Mouse (Mus musculus): ENCODE data around the gene Bcl10.
"Not testable (repeated sequence)": the region's sequence is repeated elsewhere in the genome, so short reads cannot be mapped to it uniquely, and the experiment has no call there.

Bcl10 gene

DNA sequence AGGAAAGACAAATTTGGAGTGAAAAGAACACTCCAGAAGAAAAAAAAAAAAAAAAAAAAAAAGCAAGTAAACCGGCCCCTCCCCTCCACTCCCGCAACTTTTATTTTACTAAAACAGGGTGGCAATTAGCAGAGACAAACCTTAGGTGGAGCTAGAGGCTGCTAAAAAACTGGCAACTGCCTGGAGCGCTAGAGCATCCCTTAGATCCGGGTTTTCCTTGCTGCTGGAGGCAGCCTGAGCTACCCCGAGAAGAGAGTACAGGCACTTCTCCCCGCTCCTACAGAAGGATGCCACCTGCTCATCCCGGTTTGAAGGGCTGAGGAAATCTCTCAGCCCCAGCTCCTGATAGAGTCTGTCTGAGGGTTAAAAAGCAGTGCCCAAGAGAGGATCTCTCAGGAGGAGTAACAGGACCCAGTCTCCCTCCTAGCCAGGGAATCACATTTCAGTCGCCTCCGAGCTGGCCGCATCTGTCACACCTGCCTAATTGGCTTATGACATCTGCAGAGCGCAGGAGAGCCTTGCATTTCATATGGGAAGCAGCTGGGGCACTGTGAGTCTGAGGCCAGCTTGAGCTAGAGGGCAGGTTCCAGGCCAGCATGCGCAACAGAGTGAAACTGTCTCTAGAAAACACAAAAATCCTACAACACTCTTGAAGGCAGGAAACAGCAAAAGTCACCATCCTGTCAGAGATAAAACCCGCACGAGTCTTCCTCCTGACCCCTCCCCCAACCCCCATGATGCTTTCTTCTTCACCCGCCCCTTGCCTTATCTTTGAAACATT lies 27.6 kb downstream of the Bcl10 start:
- peak in 1 of 2 experiments; percentile 37 for DNase-seq (ENCODE audit: low read depth in 2 of 2, low spot score in 2 of 2)

DNA sequence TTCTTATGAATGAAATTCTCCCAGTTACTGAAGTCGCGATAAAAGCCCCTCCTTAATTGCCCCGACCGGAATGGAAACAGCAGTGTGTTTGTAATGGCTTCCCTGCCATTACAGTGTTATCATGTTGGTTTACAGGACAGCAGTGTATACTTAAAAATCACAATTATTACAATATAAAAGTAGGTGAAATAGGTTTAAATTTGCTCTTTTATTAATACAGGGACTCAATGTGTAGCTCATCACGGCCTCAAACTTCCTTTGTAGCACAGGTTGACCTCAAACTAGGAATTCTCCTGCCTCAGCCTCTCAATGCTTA lies 28.2 kb downstream of the Bcl10 start:
- DNase-seq (ENCODE audit: low read depth in 2 of 2, low spot score in 2 of 2) = no peak

DNA sequence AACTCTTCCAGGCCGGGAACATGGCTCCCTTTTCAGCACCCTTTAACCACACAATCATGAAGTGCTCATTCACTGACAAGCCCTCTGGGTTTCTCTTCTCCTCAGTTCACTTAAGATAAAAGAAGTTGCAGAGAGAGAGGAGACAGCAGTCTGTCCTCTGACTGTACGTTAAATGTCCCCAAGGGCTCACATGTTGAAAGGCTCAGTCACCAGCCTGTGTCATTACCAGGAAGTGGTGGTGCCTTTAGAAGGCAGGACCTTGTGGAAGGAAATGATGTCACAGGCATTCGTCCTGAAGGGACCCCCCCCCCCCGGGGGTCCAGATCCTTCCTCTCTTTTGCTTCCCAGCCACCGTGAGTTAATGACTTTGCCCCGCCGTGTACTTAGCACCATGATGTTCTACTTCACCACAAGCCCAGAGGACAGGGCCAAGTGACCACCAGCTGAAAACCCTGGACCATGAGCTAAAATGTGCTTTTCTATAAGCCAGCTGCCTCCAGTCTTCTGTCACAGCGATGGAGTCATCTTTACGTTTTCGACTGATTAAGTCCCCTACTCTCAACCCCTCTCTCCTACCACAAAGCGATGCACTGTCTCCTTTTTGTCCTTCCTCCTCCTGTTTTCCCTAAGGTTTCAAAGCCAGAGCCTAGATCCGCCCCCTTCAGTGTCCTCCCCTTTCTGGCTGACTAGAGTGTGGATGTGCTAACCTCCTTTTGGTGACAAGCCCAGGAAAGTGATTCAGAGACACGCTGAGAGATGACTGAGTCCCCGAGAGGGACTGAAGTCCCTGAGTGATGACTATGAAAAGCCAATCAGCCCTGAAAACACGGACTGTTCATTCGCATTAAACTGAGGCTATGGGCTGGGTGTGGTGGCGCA lies 28.9 kb downstream of the Bcl10 start:
- no peak for DNase-seq (ENCODE audit: low read depth in 2 of 2, low spot score in 2 of 2)

DNA sequence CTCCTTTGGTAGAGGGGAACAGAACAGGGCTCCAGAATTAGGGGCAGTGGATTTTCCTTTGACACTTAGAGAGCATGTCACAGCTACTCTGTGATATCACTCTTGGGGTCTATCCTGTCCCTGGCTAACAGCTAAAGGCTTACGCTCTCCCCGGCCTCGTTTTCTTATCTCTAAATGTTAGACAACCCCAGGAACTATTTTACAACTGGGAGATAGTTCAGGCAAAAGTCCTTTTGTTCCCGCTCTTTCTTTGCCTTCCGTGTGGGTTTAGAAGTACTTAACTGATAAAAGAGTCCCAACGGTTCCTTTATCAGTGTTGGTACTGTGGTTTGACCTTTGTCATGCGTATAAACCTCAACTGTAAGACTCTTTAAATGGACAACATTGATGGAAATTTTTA lies 30.3 kb downstream of the Bcl10 start:
- DNase-seq (ENCODE audit: low read depth in 2 of 2, low spot score in 2 of 2) = no peak

DNA sequence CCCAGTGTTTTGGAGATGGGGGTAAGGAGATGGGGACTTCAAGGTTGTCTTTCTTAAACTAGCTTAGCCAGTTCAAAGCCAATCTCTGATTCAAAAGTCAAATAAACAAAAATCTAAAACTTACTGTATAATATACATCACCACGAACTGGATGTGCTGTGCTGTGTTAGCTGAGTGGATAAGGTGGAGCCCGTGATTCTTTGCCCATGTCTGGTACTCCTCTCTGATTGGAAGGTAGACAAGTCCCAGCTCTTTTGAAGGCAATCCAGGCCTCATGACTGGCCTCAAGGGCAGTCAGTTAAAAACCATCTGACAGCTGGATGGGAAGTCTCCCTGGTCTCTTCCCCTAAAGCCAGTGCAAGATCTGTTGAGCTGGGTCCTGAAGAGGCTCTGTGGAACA lies 30.8 kb downstream of the Bcl10 start:
- no peak for DNase-seq (ENCODE audit: low read depth in 2 of 2, low spot score in 2 of 2)

DNA sequence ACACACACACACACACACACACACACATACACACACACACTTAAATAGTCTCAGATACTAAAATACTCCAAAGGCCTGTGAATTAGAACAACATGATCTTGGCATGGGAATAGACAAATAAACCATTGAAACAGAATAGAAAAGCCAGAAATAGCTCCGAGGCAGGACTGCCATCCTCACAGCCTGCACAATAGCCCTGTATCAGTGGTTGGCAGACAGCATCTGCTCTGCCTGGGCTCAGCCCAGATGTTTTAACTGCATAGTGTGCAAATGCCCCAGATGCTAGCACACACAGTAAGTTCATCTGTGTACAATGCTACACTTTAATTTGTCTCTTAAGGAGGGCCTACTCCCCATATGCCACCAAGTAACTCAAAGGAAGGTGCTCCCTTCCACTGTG lies 37.2 kb downstream of the Bcl10 start:
- DNase-seq (ENCODE audit: low read depth in 2 of 2, low spot score in 2 of 2) = no peak

DNA sequence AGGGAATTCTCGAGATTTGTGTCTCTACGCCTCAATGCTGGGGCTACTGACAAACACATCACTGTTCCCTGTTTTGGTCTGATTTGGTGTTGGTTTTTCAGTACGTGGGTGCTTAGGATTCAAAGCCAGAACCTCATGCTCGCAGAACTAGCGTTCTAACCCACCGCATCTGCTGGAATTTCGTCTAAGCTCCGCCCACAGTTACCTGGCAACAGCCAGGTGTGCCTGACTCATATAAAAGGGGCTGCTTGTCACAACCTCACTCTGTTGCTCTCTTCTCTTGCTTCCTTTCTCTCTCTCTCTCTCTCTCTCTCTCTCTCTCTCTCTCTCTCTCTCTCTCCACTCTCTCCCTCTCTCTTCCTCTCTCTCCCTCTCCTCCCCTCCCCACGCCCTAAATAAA lies 39.8 kb downstream of the Bcl10 start:
- DNase-seq (ENCODE audit: low read depth in 2 of 2, low spot score in 2 of 2) = no peak

DNA sequence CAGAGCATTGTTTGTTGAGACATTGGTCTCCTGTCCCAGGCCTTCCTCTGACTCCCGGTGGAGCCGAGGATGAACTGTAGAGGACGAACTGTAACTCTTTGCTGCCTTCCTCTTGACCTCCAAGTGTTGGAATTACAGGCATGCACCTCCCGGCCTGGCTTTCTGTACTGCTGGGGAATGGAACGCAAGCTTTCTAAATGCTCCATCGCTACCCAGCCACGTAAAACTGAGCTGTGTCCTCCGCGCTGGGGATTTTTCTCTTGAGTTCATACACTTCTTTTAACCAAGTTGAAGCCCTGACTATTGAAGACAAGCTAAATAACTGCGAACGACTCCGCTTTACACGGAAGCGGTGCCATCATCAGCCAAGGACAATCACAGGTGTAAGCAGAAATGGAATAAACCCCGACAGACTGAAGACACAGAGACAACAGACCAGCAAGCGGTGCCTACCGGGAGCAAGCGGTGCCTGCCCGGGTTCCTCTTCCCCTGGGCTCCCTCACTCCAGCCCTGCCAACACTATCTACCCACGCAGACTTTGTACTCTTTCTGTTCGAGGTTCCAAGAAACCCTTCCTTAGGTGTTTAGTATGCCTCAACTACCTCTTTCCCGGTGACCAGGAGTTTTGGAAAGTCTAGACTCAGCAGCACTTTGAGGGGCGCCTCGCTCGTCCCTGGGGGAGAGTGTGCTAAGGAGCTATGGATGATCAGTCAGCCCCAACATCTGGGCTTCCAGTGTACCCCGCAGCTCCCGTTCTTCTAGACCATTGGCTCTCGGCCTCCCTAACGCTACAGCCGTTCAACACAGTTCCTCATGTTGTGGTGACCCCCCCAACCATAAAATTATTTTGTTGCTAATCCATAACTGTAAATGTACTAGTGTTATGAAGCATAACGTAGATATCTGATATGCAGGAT lies 40.8 kb downstream of the Bcl10 start:
- DNase-seq (ENCODE audit: low read depth in 2 of 2, low spot score in 2 of 2) = no peak

DNA sequence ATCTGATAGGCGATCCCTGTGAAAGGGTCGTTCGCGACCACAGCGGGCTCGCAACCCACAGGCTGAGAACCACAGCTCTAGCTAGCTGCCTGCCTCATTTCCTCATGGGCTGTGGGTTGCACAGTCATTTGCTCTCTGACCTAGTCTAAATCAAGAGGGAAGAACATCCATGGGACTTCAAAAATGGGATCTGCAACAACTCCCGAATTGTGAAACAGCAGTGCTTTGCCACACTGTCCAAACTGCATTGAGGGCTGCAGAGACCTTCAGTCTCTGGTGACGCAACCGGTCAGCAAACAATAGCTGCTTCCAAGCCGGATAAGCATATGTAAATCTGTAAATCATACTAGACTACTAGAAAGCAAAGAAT lies 41.4 kb downstream of the Bcl10 start:
- DNase-seq (ENCODE audit: low read depth in 2 of 2, low spot score in 2 of 2) = no peak

DNA sequence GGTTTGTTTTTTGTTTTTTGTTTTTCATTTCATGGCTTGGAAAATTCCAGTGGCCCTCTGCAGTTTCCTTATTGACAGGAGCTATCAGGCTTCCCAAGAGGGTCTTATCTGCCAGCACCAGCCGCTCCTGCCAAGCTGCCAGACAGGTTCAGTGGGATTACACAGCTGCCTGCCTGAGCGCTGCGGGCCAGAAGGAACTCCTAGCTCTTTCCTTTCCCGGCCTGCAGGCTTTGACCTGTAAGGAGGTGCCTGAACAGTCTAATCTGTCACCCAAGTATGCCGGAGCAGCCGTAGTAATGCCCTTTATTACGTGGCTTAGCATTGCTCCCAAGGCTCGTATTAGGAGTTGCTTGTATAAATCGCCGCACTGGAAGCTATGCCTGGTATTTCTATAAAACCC lies 41.9 kb downstream of the Bcl10 start:
- no peak for DNase-seq (ENCODE audit: low read depth in 2 of 2, low spot score in 2 of 2)

DNA sequence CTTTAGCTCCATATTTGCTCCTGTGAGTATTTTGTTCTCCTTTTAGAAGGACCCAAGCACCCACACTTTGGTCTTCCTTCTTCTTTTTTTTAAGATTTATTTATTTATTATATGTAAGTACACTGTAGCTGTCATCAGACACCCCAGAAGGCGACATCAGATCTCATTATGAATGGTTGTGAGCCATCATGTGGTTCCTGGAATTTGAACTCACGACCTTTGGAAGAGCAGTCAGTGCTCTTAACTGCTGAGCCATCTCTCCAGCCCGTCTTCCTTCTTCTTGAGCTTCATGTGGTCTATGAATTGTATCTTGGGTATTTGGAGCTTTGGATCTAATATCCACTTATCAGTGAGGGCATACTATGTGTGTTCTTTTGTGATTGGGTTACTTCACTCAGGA lies 43.0 kb downstream of the Bcl10 start:
- not testable (repeated sequence) for DNase-seq (ENCODE audit: low read depth in 2 of 2, low spot score in 2 of 2)

DNA sequence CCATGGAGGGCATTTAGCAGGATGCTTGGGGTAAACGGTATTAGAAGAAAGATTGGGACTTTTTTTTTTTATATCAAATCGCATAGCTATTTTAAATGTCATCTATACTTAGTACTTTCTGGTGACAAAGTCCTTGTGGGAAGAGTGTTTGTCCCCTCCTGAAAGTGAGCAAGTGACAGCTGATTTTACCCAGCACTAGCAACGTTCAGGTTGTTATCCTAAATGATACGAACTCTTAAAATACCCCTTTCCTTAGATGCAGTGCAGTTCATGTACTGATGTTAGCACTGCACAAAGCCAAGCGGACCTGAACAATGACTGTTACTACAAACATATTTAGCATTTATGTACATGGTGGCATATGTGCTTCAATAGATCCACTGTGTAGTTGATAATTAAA lies 44.2 kb downstream of the Bcl10 start:
- DNase-seq (ENCODE audit: low read depth in 2 of 2, low spot score in 2 of 2) = no peak

DNA sequence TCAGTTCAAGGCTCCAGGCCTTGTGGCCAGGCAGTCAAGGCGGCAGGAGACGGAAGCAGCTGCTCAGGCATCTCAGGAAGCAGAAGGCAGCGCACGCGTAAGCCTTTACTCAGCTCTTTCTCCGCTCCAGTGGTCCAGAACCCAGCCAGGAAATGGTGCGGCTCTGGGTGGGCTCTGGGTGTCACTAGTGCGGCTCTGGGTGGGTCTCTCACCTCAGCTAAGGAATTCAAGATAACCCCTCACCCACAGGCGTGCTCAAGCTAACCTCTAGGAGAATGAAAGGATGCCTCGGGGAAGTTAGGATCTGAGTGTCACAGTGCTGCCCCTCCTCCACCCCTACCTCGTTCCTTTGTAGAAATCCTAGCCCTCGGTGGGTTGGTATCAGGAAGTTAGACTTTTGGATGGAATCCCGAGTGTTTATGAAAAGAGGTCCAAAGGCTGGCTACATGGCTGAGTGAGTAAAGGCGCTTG lies 46.5 kb downstream of the Bcl10 start:
- DNase-seq (ENCODE audit: low read depth in 2 of 2, low spot score in 2 of 2) = no peak

DNA sequence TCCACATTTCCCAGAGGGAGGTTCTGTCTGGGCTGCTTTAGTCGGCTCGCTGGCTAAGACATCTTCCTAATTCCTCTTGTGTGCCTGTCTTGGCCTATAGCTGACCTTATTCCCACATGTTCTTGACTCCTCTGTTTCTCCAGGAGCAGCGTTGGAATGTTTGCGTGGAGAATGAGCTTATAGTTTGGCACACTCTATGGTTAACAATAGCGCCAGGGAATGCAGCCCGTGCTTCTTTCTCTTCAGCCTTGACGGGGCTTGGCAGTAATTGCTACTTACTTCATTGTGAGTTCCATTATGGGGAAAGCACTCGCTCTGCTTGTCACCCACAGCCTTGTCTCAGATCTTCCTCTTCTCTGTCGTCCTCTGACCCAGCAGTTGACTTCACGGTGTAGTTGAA lies 48.9 kb downstream of the Bcl10 start:
- no peak for DNase-seq (ENCODE audit: low read depth in 2 of 2, low spot score in 2 of 2)

DNA sequence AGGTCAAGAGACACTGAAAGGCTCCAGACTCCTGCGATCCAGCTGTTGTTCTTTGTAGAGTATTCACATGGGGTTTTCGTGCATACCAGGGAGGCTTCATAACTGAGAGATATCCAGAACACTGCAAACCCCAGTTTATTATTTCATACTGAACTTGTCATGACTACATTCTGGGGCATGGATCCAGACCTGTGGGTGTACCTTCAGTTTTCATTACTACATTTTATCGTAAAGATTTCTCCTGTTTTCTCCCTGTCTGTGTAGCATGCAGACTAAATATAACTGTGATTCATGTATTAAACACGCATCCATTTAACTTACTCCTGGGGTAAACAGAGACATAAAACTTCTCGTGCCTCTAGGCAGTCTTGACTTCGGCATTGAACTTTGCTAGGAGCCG lies 52.4 kb downstream of the Bcl10 start:
- DNase-seq (ENCODE audit: low read depth in 2 of 2, low spot score in 2 of 2) = no peak

Data from CD8-positive naive resting alpha-beta T cell, adult 2 months (primary cell).